Mouse (Mus musculus) neural tube, embryonic 11.5 days (tissue): ENCODE data around the gene Pcyt2. TPM values are rescaled to one million over a fixed set of nuclear protein-coding genes. Genes with fewer than 3 reads are reported as not detected.
"Not testable (repeated sequence)": the region's sequence is repeated elsewhere in the genome, so short reads cannot be mapped to it uniquely, and the experiment has no call there.

ENCODE experiments used
- ATAC-seq: fragments of 200-750 bp; cut with Nextera tagmentation; 2 replicates; pipeline ENCODE4 v1.8.0; 2017; ENCODE audit warnings: moderate number of reproducible peaks, mild to moderate bottlenecking, moderate TSS enrichment, moderate library complexity; ENCODE audit not compliant: insufficient read depth, low FRiP score, low TSS enrichment
- DNase-seq: peaks from one replicate; pipeline ENCODE4 v3.0.0-alpha.2; 2015; ENCODE audit warnings: low spot score
- H3K27ac ChIP-seq: fragments of 300-500 bp; sonication (generic); 2 replicates; pipeline ENCODE4 v1.5.1; 2014; ENCODE audit warnings: low read depth, mild to moderate bottlenecking, low read length
- H3K27me3 ChIP-seq: fragments of 300-500 bp; sonication (generic); 2 replicates; pipeline ENCODE4 v1.6.1; 2014; ENCODE audit warnings: mild to moderate bottlenecking, low read length, mixed read lengths; ENCODE audit not compliant: control insufficient read depth, insufficient read depth
- H3K36me3 ChIP-seq: fragments of 300-500 bp; sonication (generic); 2 replicates; pipeline ENCODE4 v1.6.1; 2014; ENCODE audit warnings: mild to moderate bottlenecking, low read length, moderate library complexity, mixed read lengths; ENCODE audit not compliant: control insufficient read depth, insufficient read depth
- H3K4me1 ChIP-seq: fragments of 300-500 bp; sonication (generic); 2 replicates; pipeline ENCODE4 v1.6.1; 2014; ENCODE audit warnings: low read length, mixed read lengths; ENCODE audit not compliant: control insufficient read depth, insufficient read depth
- H3K4me2 ChIP-seq: fragments of 300-500 bp; sonication (generic); 2 replicates; pipeline ENCODE4 v1.6.1; 2014; ENCODE audit warnings: low read depth, mild to moderate bottlenecking, moderate library complexity
- H3K4me3 ChIP-seq: fragments of 300-500 bp; sonication (generic); 2 replicates; pipeline ENCODE4 v1.5.1; 2014; ENCODE audit warnings: low read depth, low read length
- H3K9ac ChIP-seq: fragments of 300-500 bp; sonication (generic); 2 replicates; pipeline ENCODE4 v1.6.1; 2014; ENCODE audit warnings: mild to moderate bottlenecking, low read length
- H3K9me3 ChIP-seq: fragments of 300-500 bp; sonication (generic); 2 replicates; pipeline ENCODE4 v1.6.1; 2016; ENCODE audit warnings: low read length; ENCODE audit not compliant: control insufficient read depth
- WGBS: fragments of 180-500 bp; shearing (Covaris S2); extraction: QIAGEN DNeasy Blood & Tissue Kit; methylation state at CpG from one replicate; pipeline ENCODE4 v1.1.7; 2014; 5-methylcytosine and 5-hydroxymethylcytosine counted together
- polyA plus RNA-seq: library from polyadenylated mRNA; unstranded; fragments of >200 nt; fragmentation: Nextera tagmentation; extraction: Ambion mirVana; gene quantifications from 2 replicates; pipeline ENCODE4 v1.2.1, GENCODE M21; 2014

Gene Pcyt2
- polyA plus RNA-seq, 1 experiment from 2014 or later, result 118 TPM

GRCm38 (mm10) chr11:120600716-120601115, 17.0 kb downstream of the Pcyt2 start:
- Histone ChIP-seq H3K36me3 (peaks cover 17% of the 10 kb centered on the region), H3K4me3 (no peak overlapping the region), H3K9me3 (no peaks in the 10 kb centered on the region), H3K4me1 (peaks cover 16% of the 10 kb centered on the region), H3K9ac (no peak overlapping the region), H3K27me3 (no peaks in the 10 kb centered on the region), H3K4me2 (no peak overlapping the region), H3K27ac (no peak overlapping the region)
- ATAC-seq (no peak), DNase-seq (no peak)
- 97% methylated on average over 3 of the region's 3 CpGs for WGBS

GRCm38 (mm10) chr11:120598990-120599549, 18.7 kb downstream of the Pcyt2 start:
- H3K27me3 ChIP-seq, result no peaks in the 10 kb centered on the region
- H3K4me3 ChIP-seq, result peak overlapping the region; percentile 100
- no peaks in the 10 kb centered on the region for H3K9me3 ChIP-seq
- peak overlapping the region; percentile 98 for H3K4me2 ChIP-seq
- H3K4me1 ChIP-seq, result peaks cover 16% of the 10 kb centered on the region
- H3K9ac ChIP-seq, result peak overlapping the region; percentile 67
- no peak for DNase-seq
- WGBS, result 55% methylated on average over 17 of the region's 17 CpGs
- peak overlapping the region; percentile 70 for H3K27ac ChIP-seq
- peaks cover 26% of the 10 kb centered on the region for H3K36me3 ChIP-seq
- ATAC-seq, result no peak

DNA sequence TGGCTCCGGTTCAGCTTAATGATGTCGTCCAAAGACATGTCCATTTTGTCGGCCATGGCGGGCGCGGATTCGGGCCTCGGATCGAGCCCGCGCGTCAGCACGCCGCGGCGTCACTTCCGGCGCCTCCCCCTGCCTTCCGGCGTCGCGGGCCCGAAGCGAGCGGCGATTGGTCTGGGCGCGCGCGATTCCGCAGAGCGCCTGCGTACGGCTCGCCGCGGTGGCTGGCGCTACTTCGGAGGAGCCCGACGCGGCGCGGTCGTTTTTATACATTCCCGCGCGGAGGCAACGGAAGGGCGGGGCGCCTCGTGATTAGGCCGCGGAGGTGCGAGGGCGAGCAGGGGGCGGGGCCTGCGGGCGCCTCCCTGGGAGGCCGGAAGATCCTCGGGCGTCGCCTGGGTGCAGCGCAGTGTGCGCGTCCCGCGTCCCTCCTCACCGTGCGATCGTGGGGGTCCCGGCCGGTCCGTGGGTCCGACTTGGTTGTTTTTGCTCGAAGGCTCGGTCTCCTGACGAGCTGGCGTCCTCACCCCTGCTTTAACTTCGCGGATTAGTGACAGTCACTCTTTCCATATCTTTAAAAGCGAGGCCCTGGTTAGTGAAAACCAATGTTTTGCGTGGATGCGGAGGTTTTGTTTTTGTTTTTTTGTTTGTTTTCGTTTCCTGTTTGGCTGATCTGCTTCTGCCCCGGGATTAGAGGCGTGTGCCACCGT, 19.3 kb downstream of the Pcyt2 start, which contains the start of the genes Alyref and Anapc11:
Gene Alyref (minus strand): TSS at position 83 of the 707 bp plus-strand sequence.
Gene Anapc11 (plus strand): TSS at position 139 of the 707 bp plus-strand sequence.
- Histone ChIP-seq H3K27ac (peak within 1 kb of the TSS; percentile 82), H3K4me3 (peak within 1 kb of the TSS; percentile 100), H3K4me1 (peaks cover 16% of the 10 kb centered on the region), H3K36me3 (peaks cover 32% of the 10 kb centered on the region), H3K9ac (peak within 1 kb of the TSS; percentile 99), H3K27me3 (no peaks in the 10 kb centered on the region), H3K9me3 (no peaks in the 10 kb centered on the region), H3K4me2 (peak within 1 kb of the TSS; percentile 98)
- peak; percentile 98 for DNase-seq
- ATAC-seq, result peak; percentile 96
- WGBS, result under 1% methylated on average over 83 of the region's 88 CpGs

GRCm38 (mm10) chr11:120597240-120598235, 20.2 kb downstream of the Pcyt2 start:
- no peaks in the 10 kb centered on the region for H3K9me3 ChIP-seq
- peaks cover 16% of the 10 kb centered on the region for H3K4me1 ChIP-seq
- peak overlapping the region; percentile 99 for H3K9ac ChIP-seq
- peak overlapping the region; percentile 100 for H3K4me3 ChIP-seq
- WGBS, result 6% methylated on average over 75 of the region's 99 CpGs
- no peaks in the 10 kb centered on the region for H3K27me3 ChIP-seq
- DNase-seq, result no peak
- peak overlapping the region; percentile 98 for H3K4me2 ChIP-seq
- peak; percentile 62 for ATAC-seq
- H3K27ac ChIP-seq, result peak overlapping the region; percentile 82
- H3K36me3 ChIP-seq, result peaks cover 37% of the 10 kb centered on the region

- no peak for ATAC-seq
- Histone ChIP-seq H3K4me2 (no peak overlapping the region), H3K4me3 (no peak overlapping the region), H3K9ac (no peak overlapping the region), H3K4me1 (no peaks in the 10 kb centered on the region), H3K27ac (no peak overlapping the region), H3K27me3 (no peaks in the 10 kb centered on the region), H3K9me3 (peaks cover 3% of the 10 kb centered on the region; the same call in 1 of the 2 replicates), H3K36me3 (peaks cover 42% of the 10 kb centered on the region)
- WGBS, result 97% methylated on average over 6 of the region's 6 CpGs
- no peak for DNase-seq
Measured at GRCm38 (mm10) chr11:120588531-120588930, 29.2 kb downstream of the Pcyt2 start.

GRCm38 (mm10) chr11:120583937-120584336, 33.8 kb downstream of the Pcyt2 start:
- WGBS, result 93% methylated on average over 1 of the region's 1 CpGs
- H3K27me3 ChIP-seq, result no peaks in the 10 kb centered on the region
- no peak overlapping the region for H3K4me2 ChIP-seq
- peaks cover 7% of the 10 kb centered on the region for H3K4me1 ChIP-seq
- ATAC-seq, result no peak
- H3K9me3 ChIP-seq, result peaks cover 3% of the 10 kb centered on the region; the same call in 1 of the 2 replicates
- DNase-seq, result no peak
- H3K27ac ChIP-seq, result no peak overlapping the region
- peaks cover 28% of the 10 kb centered on the region for H3K36me3 ChIP-seq
- H3K9ac ChIP-seq, result no peak overlapping the region
- H3K4me3 ChIP-seq, result no peak overlapping the region

- peaks cover 35% of the 10 kb centered on the region for H3K36me3 ChIP-seq
Measured at GRCm38 (mm10) chr11:120582982-120583293, 34.8 kb downstream of the Pcyt2 start.

DNA sequence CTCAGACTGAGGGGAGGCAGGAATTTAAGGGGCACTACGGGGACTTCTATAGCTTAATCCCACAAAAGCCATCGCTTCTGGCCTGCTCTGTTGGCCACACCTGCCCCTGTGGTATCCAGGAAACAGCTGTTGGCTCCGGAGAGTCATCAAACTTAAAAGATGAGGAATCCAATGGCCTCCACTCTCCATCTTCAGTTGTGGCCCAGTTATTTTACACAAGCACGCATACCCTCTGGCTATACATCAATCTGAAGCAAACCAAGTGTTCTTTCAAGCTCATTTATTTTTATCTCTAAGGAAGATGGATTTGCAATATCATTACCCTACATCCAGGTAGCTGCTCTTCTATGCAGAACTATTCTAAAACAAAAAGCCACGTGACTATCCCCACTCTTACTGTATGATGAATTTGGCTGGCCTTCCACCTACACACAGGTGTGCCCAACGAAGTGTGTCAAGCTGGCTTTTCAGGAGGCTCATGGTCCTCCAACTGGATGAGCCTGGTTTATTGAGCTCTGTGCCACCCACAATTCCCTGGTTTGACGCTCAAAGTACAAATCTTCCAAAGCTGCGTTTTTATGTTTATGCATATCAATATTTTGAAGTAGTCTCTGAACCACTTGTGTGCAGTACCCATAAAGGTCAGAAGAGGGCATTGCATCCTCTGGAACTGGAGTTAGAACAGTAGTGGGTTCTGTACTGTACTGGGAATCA, 35.3 kb downstream of the Pcyt2 start:
- Histone ChIP-seq H3K9me3 (peaks cover 3% of the 10 kb centered on the region; the same call in 1 of the 2 replicates), H3K27me3 (no peaks in the 10 kb centered on the region), H3K9ac (peak overlapping the region; percentile 71), H3K4me2 (peak overlapping the region; percentile 96), H3K4me1 (peaks cover 7% of the 10 kb centered on the region), H3K36me3 (peaks cover 38% of the 10 kb centered on the region), H3K4me3 (peak overlapping the region; percentile 98), H3K27ac (peak overlapping the region; percentile 76)
- WGBS, result 77% methylated on average over 8 of the region's 8 CpGs
- DNase-seq (no peak), ATAC-seq (no peak)

More at GRCm38 (mm10) chr11:120582982-120583293, 34.8 kb downstream of the Pcyt2 start:
- not testable (repeated sequence) for H3K27ac ChIP-seq, H3K9me3 ChIP-seq, H3K4me1 ChIP-seq, H3K4me2 ChIP-seq, DNase-seq, H3K27me3 ChIP-seq, ATAC-seq, H3K9ac ChIP-seq, H3K4me3 ChIP-seq
- 90% methylated on average over 2 of the region's 2 CpGs for WGBS
